Mouse (Mus musculus): ENCODE data around the gene Dop1b. TPM values are rescaled to one million over a fixed set of nuclear protein-coding genes. Genes with fewer than 3 reads are reported as not detected.

The Dop1b gene
- polyA plus RNA-seq, 1 experiment from 2014 or later = 17.8 TPM

- Histone ChIP-seq H3K9ac (no peak overlapping the region), H3K27me3 (replicated peaks) (no peaks in the 10 kb centered on the region), H3K4me2 (no peak overlapping the region), H3K4me1 (peaks cover 12% of the 10 kb centered on the region), H3K9me3 (no peaks in the 10 kb centered on the region), H3K36me3 (peaks cover 10% of the 10 kb centered on the region; the same call in 1 of the 2 replicates), H3K27ac (peak overlapping the region; percentile 51; the same call in 1 of the 2 replicates), H3K4me3 (replicated peaks) (no peak overlapping the region)
- peak; percentile 33; the same call in 1 of the 2 replicates for ATAC-seq (ENCODE audit: insufficient read depth, low FRiP score, low read depth)
- 33% methylated on average over 1 of the region's 1 CpGs for WGBS
Measured at GRCm38 (mm10) chr16:93742903-93743302, 31.2 kb downstream of the Dop1b start.

GRCm38 (mm10) chr16:93744049-93744490, 32.4 kb downstream of the Dop1b start:
- 0 out of 2 replicates have a peak overlapping the region, but pooled peaks have one; percentile 11 for H3K27ac ChIP-seq
- ATAC-seq (ENCODE audit: insufficient read depth, low FRiP score, low read depth) = no peak
- H3K9ac ChIP-seq = no peak overlapping the region
- H3K4me3 ChIP-seq (replicated peaks) = no peak overlapping the region
- peaks cover 12% of the 10 kb centered on the region for H3K4me1 ChIP-seq
- H3K27me3 ChIP-seq (replicated peaks) = no peaks in the 10 kb centered on the region
- H3K36me3 ChIP-seq = peaks cover 10% of the 10 kb centered on the region; the same call in 1 of the 2 replicates
- no peak overlapping the region for H3K4me2 ChIP-seq
- H3K9me3 ChIP-seq = no peaks in the 10 kb centered on the region
- WGBS = 69% methylated on average over 5 of the region's 5 CpGs

- ATAC-seq (ENCODE audit: insufficient read depth, low FRiP score, low read depth) = peak; percentile 70; the same call in 1 of the 2 replicates
- no peak overlapping the region for H3K4me2 ChIP-seq
- H3K4me3 ChIP-seq (replicated peaks) = no peak overlapping the region
- H3K4me1 ChIP-seq = peaks cover 12% of the 10 kb centered on the region
- H3K27me3 ChIP-seq (replicated peaks) = no peaks in the 10 kb centered on the region
- no peaks in the 10 kb centered on the region for H3K9me3 ChIP-seq
- no peak overlapping the region for H3K27ac ChIP-seq
- H3K36me3 ChIP-seq = peaks cover 6% of the 10 kb centered on the region; the same call in 1 of the 2 replicates
- no peak overlapping the region for H3K9ac ChIP-seq
- WGBS = 62% methylated on average over 10 of the region's 10 CpGs
Measured at GRCm38 (mm10) chr16:93744804-93745340, 33.2 kb downstream of the Dop1b start.

GRCm38 (mm10) chr16:93746397-93746796, 34.7 kb downstream of the Dop1b start:
- H3K4me3 ChIP-seq (replicated peaks) = no peak overlapping the region
- no peaks in the 10 kb centered on the region for H3K9me3 ChIP-seq
- H3K4me2 ChIP-seq = no peak overlapping the region
- ATAC-seq (ENCODE audit: insufficient read depth, low FRiP score, low read depth) = no peak
- H3K27ac ChIP-seq = no peak overlapping the region
- H3K36me3 ChIP-seq = 0 out of 2 replicates have a peak, but pooled peaks cover 3% of the 10 kb centered on the region
- no peak overlapping the region for H3K9ac ChIP-seq
- WGBS = 81% methylated on average over 8 of the region's 8 CpGs
- peaks cover 12% of the 10 kb centered on the region for H3K4me1 ChIP-seq
- H3K27me3 ChIP-seq (replicated peaks) = no peaks in the 10 kb centered on the region

- 93% methylated on average over 4 of the region's 4 CpGs for WGBS
- ATAC-seq (ENCODE audit: insufficient read depth, low FRiP score, low read depth) = no peak
- 0 out of 2 replicates have a peak, but pooled peaks cover 3% of the 10 kb centered on the region for H3K36me3 ChIP-seq
- no peak overlapping the region for H3K9ac ChIP-seq
- no peak overlapping the region for H3K4me2 ChIP-seq
- H3K27me3 ChIP-seq (replicated peaks) = no peaks in the 10 kb centered on the region
- no peak overlapping the region for H3K27ac ChIP-seq
- no peak overlapping the region for H3K4me3 ChIP-seq (replicated peaks)
- H3K4me1 ChIP-seq = peaks cover 12% of the 10 kb centered on the region
- H3K9me3 ChIP-seq = no peaks in the 10 kb centered on the region
Measured at GRCm38 (mm10) chr16:93746957-93747356, 35.3 kb downstream of the Dop1b start.

GRCm38 (mm10) chr16:93747421-93747820, 35.7 kb downstream of the Dop1b start:
- H3K4me1 ChIP-seq = peaks cover 12% of the 10 kb centered on the region
- H3K9me3 ChIP-seq = no peaks in the 10 kb centered on the region
- H3K27ac ChIP-seq = no peak overlapping the region
- WGBS = 77% methylated on average over 6 of the region's 6 CpGs
- ATAC-seq (ENCODE audit: insufficient read depth, low FRiP score, low read depth) = no peak
- H3K4me2 ChIP-seq = no peak overlapping the region
- H3K36me3 ChIP-seq = 0 out of 2 replicates have a peak, but pooled peaks cover 3% of the 10 kb centered on the region
- no peaks in the 10 kb centered on the region for H3K27me3 ChIP-seq (replicated peaks)
- H3K9ac ChIP-seq = no peak overlapping the region
- H3K4me3 ChIP-seq (replicated peaks) = no peak overlapping the region

GRCm38 (mm10) chr16:93749147-93749910, 37.6 kb downstream of the Dop1b start:
- Histone ChIP-seq H3K9ac (no peak overlapping the region), H3K4me2 (no peak overlapping the region), H3K9me3 (no peaks in the 10 kb centered on the region), H3K4me1 (0 out of 2 replicates have a peak, but pooled peaks cover under 1% of the 10 kb centered on the region), H3K27ac (no peak overlapping the region), H3K4me3 (replicated peaks) (no peak overlapping the region), H3K27me3 (replicated peaks) (no peaks in the 10 kb centered on the region), H3K36me3 (0 out of 2 replicates have a peak, but pooled peaks cover 3% of the 10 kb centered on the region)
- WGBS = 81% methylated on average over 15 of the region's 15 CpGs
- no peak for ATAC-seq (ENCODE audit: insufficient read depth, low FRiP score, low read depth)

- no peak for ATAC-seq (ENCODE audit: insufficient read depth, low FRiP score, low read depth)
- Histone ChIP-seq H3K4me2 (no peak overlapping the region), H3K36me3 (0 out of 2 replicates have a peak, but pooled peaks cover 3% of the 10 kb centered on the region), H3K9me3 (no peaks in the 10 kb centered on the region), H3K4me1 (no peaks in the 10 kb centered on the region), H3K27me3 (replicated peaks) (no peaks in the 10 kb centered on the region), H3K4me3 (replicated peaks) (no peak overlapping the region), H3K27ac (no peak overlapping the region), H3K9ac (no peak overlapping the region)
- WGBS = 67% methylated on average over 6 of the region's 6 CpGs
Measured at GRCm38 (mm10) chr16:93750464-93750863, 38.8 kb downstream of the Dop1b start.

GRCm38 (mm10) chr16:93751816-93752215, 40.1 kb downstream of the Dop1b start:
- Histone ChIP-seq H3K9me3 (no peaks in the 10 kb centered on the region), H3K4me3 (replicated peaks) (no peak overlapping the region), H3K4me1 (no peaks in the 10 kb centered on the region), H3K36me3 (0 out of 2 replicates have a peak, but pooled peaks cover under 1% of the 10 kb centered on the region), H3K27me3 (replicated peaks) (no peaks in the 10 kb centered on the region), H3K4me2 (no peak overlapping the region), H3K9ac (no peak overlapping the region), H3K27ac (no peak overlapping the region)
- no peak for ATAC-seq (ENCODE audit: insufficient read depth, low FRiP score, low read depth)
- 50% methylated on average over 5 of the region's 5 CpGs for WGBS

- Histone ChIP-seq H3K36me3 (no peaks in the 10 kb centered on the region), H3K4me1 (no peaks in the 10 kb centered on the region), H3K27me3 (replicated peaks) (no peaks in the 10 kb centered on the region), H3K9me3 (no peaks in the 10 kb centered on the region), H3K4me3 (replicated peaks) (no peak overlapping the region), H3K27ac (no peak overlapping the region), H3K9ac (no peak overlapping the region), H3K4me2 (no peak overlapping the region)
- 83% methylated on average over 5 of the region's 5 CpGs for WGBS
- ATAC-seq (ENCODE audit: insufficient read depth, low FRiP score, low read depth) = no peak
Measured at GRCm38 (mm10) chr16:93756622-93757021, 44.9 kb downstream of the Dop1b start.

GRCm38 (mm10) chr16:93763378-93763777, 51.7 kb downstream of the Dop1b start:
- WGBS = 75% methylated on average over 6 of the region's 6 CpGs
- H3K36me3 ChIP-seq = 0 out of 2 replicates have a peak, but pooled peaks cover 5% of the 10 kb centered on the region

GRCm38 (mm10) chr16:93764597-93764996, 52.9 kb downstream of the Dop1b start:
- H3K4me2 ChIP-seq = no peak overlapping the region
- H3K9me3 ChIP-seq = no peaks in the 10 kb centered on the region
- 0 out of 2 replicates have a peak, but pooled peaks cover 5% of the 10 kb centered on the region for H3K36me3 ChIP-seq
- H3K27ac ChIP-seq = no peak overlapping the region
- WGBS = 57% methylated on average over 4 of the region's 4 CpGs
- no peaks in the 10 kb centered on the region for H3K4me1 ChIP-seq
- no peak overlapping the region for H3K4me3 ChIP-seq (replicated peaks)
- H3K9ac ChIP-seq = no peak overlapping the region
- peak; percentile 41; the same call in 1 of the 2 replicates for ATAC-seq (ENCODE audit: insufficient read depth, low FRiP score, low read depth)
- H3K27me3 ChIP-seq (replicated peaks) = no peaks in the 10 kb centered on the region

More at GRCm38 (mm10) chr16:93763378-93763777, 51.7 kb downstream of the Dop1b start:
- no peak for ATAC-seq (ENCODE audit: insufficient read depth, low FRiP score, low read depth)
- H3K27me3 ChIP-seq (replicated peaks) = no peaks in the 10 kb centered on the region
- no peak overlapping the region for H3K4me3 ChIP-seq (replicated peaks)
- H3K9me3 ChIP-seq = no peaks in the 10 kb centered on the region
- no peak overlapping the region for H3K27ac ChIP-seq
- no peaks in the 10 kb centered on the region for H3K4me1 ChIP-seq
- H3K4me2 ChIP-seq = no peak overlapping the region
- no peak overlapping the region for H3K9ac ChIP-seq
